Mouse (Mus musculus): ENCODE data around the gene Cldn7. TPM values are rescaled to one million over a fixed set of nuclear protein-coding genes. Genes with fewer than 3 reads are reported as not detected.
A peak's percentile ranks its signal among the peaks of the same experiment; 100 is the strongest.

The Cldn7 gene
- polyA plus RNA-seq, 1 experiment from 2014 or later = 461 TPM

- peaks cover 21% of the 10 kb centered on the region for H3K4me1 ChIP-seq (replicated peaks; ENCODE audit: control insufficient read depth, insufficient read depth, low read length)
- peaks cover 45% of the 10 kb centered on the region for H3K36me3 ChIP-seq (ENCODE audit: control insufficient read depth, insufficient read depth, low read length)
- H3K9me3 ChIP-seq (ENCODE audit: control insufficient read depth, low read length) = no peaks in the 10 kb centered on the region
- 0 out of 2 replicates have a peak overlapping the region, but pooled peaks have one; percentile 77 for H3K4me3 ChIP-seq (ENCODE audit: low read depth, low read length)
- H3K27me3 ChIP-seq (replicated peaks; ENCODE audit: control insufficient read depth, insufficient read depth, low read length) = no peaks in the 10 kb centered on the region
- peak overlapping the region; percentile 38; the same call in 1 of the 2 replicates for H3K4me2 ChIP-seq (ENCODE audit: low read length)
- WGBS = 84% methylated on average over 11 of the region's 11 CpGs
- ATAC-seq (replicated peaks; ENCODE audit: low FRiP score, low TSS enrichment, low read depth) (no peak), DNase-seq (ENCODE audit: low spot score) (no peak)
- H3K9ac ChIP-seq (ENCODE audit: low read length) = no peak overlapping the region
- no peak overlapping the region; the same call in 1 of the 2 replicates for H3K27ac ChIP-seq (ENCODE audit: low read depth)
Measured at GRCm38 (mm10) chr11:69994401-69995090, 30.0 kb downstream of the Cldn7 start.

GRCm38 (mm10) chr11:69995391-69995960, 30.9 kb downstream of the Cldn7 start, which contains the start of gene Phf23:
Gene Phf23, plus strand, starts transcription at chr11:69995777.
- H3K4me3 ChIP-seq (ENCODE audit: low read depth, low read length) = peak within 1 kb of the TSS; percentile 77
- H3K27me3 ChIP-seq (replicated peaks; ENCODE audit: control insufficient read depth, insufficient read depth, low read length) = no peaks in the 10 kb centered on the region
- H3K36me3 ChIP-seq (ENCODE audit: control insufficient read depth, insufficient read depth, low read length) = peaks cover 41% of the 10 kb centered on the region
- H3K27ac ChIP-seq (ENCODE audit: low read depth) = peak within 1 kb of the TSS; percentile 98
- DNase-seq (ENCODE audit: low spot score) = peak; percentile 97
- peak within 1 kb of the TSS; percentile 57 for H3K4me2 ChIP-seq (ENCODE audit: low read length)
- under 1% methylated on average over 36 of the region's 36 CpGs for WGBS
- H3K9ac ChIP-seq (ENCODE audit: low read length) = peak within 1 kb of the TSS; percentile 88
- peaks cover 23% of the 10 kb centered on the region for H3K4me1 ChIP-seq (replicated peaks; ENCODE audit: control insufficient read depth, insufficient read depth, low read length)
- peak; percentile 71 for ATAC-seq (replicated peaks; ENCODE audit: low FRiP score, low TSS enrichment, low read depth)
- no peaks in the 10 kb centered on the region for H3K9me3 ChIP-seq (ENCODE audit: control insufficient read depth, low read length)

GRCm38 (mm10) chr11:69996161-69997061, 31.8 kb downstream of the Cldn7 start:
- peak overlapping the region; percentile 57 for H3K4me2 ChIP-seq (ENCODE audit: low read length)
- peak; percentile 2 for ATAC-seq (replicated peaks; ENCODE audit: low FRiP score, low TSS enrichment, low read depth)
- H3K27me3 ChIP-seq (replicated peaks; ENCODE audit: control insufficient read depth, insufficient read depth, low read length) = no peaks in the 10 kb centered on the region
- DNase-seq (ENCODE audit: low spot score) = peak; percentile 78
- peak overlapping the region; percentile 98 for H3K27ac ChIP-seq (ENCODE audit: low read depth)
- WGBS = under 1% methylated on average over 64 of the region's 66 CpGs
- peaks cover 41% of the 10 kb centered on the region for H3K36me3 ChIP-seq (ENCODE audit: control insufficient read depth, insufficient read depth, low read length)
- peak overlapping the region; percentile 88 for H3K9ac ChIP-seq (ENCODE audit: low read length)
- H3K9me3 ChIP-seq (ENCODE audit: control insufficient read depth, low read length) = no peaks in the 10 kb centered on the region
- H3K4me3 ChIP-seq (ENCODE audit: low read depth, low read length) = peak overlapping the region; percentile 77
- H3K4me1 ChIP-seq (replicated peaks; ENCODE audit: control insufficient read depth, insufficient read depth, low read length) = peaks cover 23% of the 10 kb centered on the region

GRCm38 (mm10) chr11:69997070-69997509, 32.5 kb downstream of the Cldn7 start:
- H3K9ac ChIP-seq (ENCODE audit: low read length) = peak overlapping the region; percentile 88
- peak; percentile 54 for ATAC-seq (replicated peaks; ENCODE audit: low FRiP score, low TSS enrichment, low read depth)
- peaks cover 41% of the 10 kb centered on the region for H3K36me3 ChIP-seq (ENCODE audit: control insufficient read depth, insufficient read depth, low read length)
- DNase-seq (ENCODE audit: low spot score) = peak; percentile 91
- peaks cover 30% of the 10 kb centered on the region for H3K4me1 ChIP-seq (replicated peaks; ENCODE audit: control insufficient read depth, insufficient read depth, low read length)
- H3K4me3 ChIP-seq (ENCODE audit: low read depth, low read length) = peak overlapping the region; percentile 77
- peak overlapping the region; percentile 57 for H3K4me2 ChIP-seq (ENCODE audit: low read length)
- H3K9me3 ChIP-seq (ENCODE audit: control insufficient read depth, low read length) = no peaks in the 10 kb centered on the region
- peak overlapping the region; percentile 98 for H3K27ac ChIP-seq (ENCODE audit: low read depth)
- H3K27me3 ChIP-seq (replicated peaks; ENCODE audit: control insufficient read depth, insufficient read depth, low read length) = no peaks in the 10 kb centered on the region
- under 1% methylated on average over 42 of the region's 44 CpGs for WGBS

- H3K4me2 ChIP-seq (ENCODE audit: low read length) = no peak overlapping the region
- peaks cover 30% of the 10 kb centered on the region for H3K4me1 ChIP-seq (replicated peaks; ENCODE audit: control insufficient read depth, insufficient read depth, low read length)
- ATAC-seq (replicated peaks; ENCODE audit: low FRiP score, low TSS enrichment, low read depth) (no peak), DNase-seq (ENCODE audit: low spot score) (no peak)
- 91% methylated on average over 27 of the region's 27 CpGs for WGBS
- H3K36me3 ChIP-seq (ENCODE audit: control insufficient read depth, insufficient read depth, low read length) = peaks cover 34% of the 10 kb centered on the region
- no peak overlapping the region for H3K4me3 ChIP-seq (ENCODE audit: low read depth, low read length)
- no peak overlapping the region for H3K27ac ChIP-seq (ENCODE audit: low read depth)
- H3K9me3 ChIP-seq (ENCODE audit: control insufficient read depth, low read length) = no peaks in the 10 kb centered on the region
- no peaks in the 10 kb centered on the region for H3K27me3 ChIP-seq (replicated peaks; ENCODE audit: control insufficient read depth, insufficient read depth, low read length)
- H3K9ac ChIP-seq (ENCODE audit: low read length) = no peak overlapping the region
Measured at GRCm38 (mm10) chr11:69998567-69999491, 34.2 kb downstream of the Cldn7 start.

- DNase-seq (ENCODE audit: low spot score) (no peak), ATAC-seq (replicated peaks; ENCODE audit: low FRiP score, low TSS enrichment, low read depth) (no peak)
- no peak overlapping the region for H3K4me3 ChIP-seq (ENCODE audit: low read depth, low read length)
- H3K9me3 ChIP-seq (ENCODE audit: control insufficient read depth, low read length) = no peaks in the 10 kb centered on the region
- no peak overlapping the region for H3K9ac ChIP-seq (ENCODE audit: low read length)
- H3K4me2 ChIP-seq (ENCODE audit: low read length) = no peak overlapping the region
- H3K27ac ChIP-seq (ENCODE audit: low read depth) = no peak overlapping the region; the same call in 1 of the 2 replicates
- 78% methylated on average over 8 of the region's 8 CpGs for WGBS
- H3K4me1 ChIP-seq (replicated peaks; ENCODE audit: control insufficient read depth, insufficient read depth, low read length) = peaks cover 30% of the 10 kb centered on the region
- H3K36me3 ChIP-seq (ENCODE audit: control insufficient read depth, insufficient read depth, low read length) = peaks cover 26% of the 10 kb centered on the region
- no peaks in the 10 kb centered on the region for H3K27me3 ChIP-seq (replicated peaks; ENCODE audit: control insufficient read depth, insufficient read depth, low read length)
Measured at GRCm38 (mm10) chr11:69999666-70000065, 35.1 kb downstream of the Cldn7 start.

GRCm38 (mm10) chr11:70000396-70000898, 35.9 kb downstream of the Cldn7 start, which contains the start of gene Dvl2:
Gene Dvl2, plus strand, starts transcription at chr11:70000595.
- Histone ChIP-seq H3K9ac (ENCODE audit: low read length) (peak within 1 kb of the TSS; percentile 67), H3K4me1 (replicated peaks; ENCODE audit: control insufficient read depth, insufficient read depth, low read length) (peaks cover 30% of the 10 kb centered on the region), H3K4me3 (ENCODE audit: low read depth, low read length) (peak within 1 kb of the TSS; percentile 82), H3K9me3 (ENCODE audit: control insufficient read depth, low read length) (no peaks in the 10 kb centered on the region), H3K27me3 (replicated peaks; ENCODE audit: control insufficient read depth, insufficient read depth, low read length) (no peaks in the 10 kb centered on the region), H3K27ac (ENCODE audit: low read depth) (peak within 1 kb of the TSS; percentile 92), H3K4me2 (ENCODE audit: low read length) (peak within 1 kb of the TSS; percentile 93), H3K36me3 (ENCODE audit: control insufficient read depth, insufficient read depth, low read length) (peaks cover 32% of the 10 kb centered on the region)
- peak; percentile 65 for ATAC-seq (replicated peaks; ENCODE audit: low FRiP score, low TSS enrichment, low read depth)
- under 1% methylated on average over 48 of the region's 48 CpGs for WGBS
- peak; percentile 93 for DNase-seq (ENCODE audit: low spot score)
